Mouse (Mus musculus): Measurements from ENCODE around the gene Il34. TPM values are rescaled to one million over a fixed set of nuclear protein-coding genes. Genes with fewer than 3 reads are reported as not detected.

Il34 gene
- polyA plus RNA-seq, 1 experiment from 2014 or later: 2.7 TPM

- WGBS: 93% methylated on average over 1 of the region's 1 CpGs
- Histone ChIP-seq H3K27me3 (no peaks in the 10 kb centered on the region), H3K4me2 (replicated peaks) (no peak overlapping the region), H3K9ac (replicated peaks) (no peak overlapping the region), H3K36me3 (peaks cover 97% of the 10 kb centered on the region), H3K9me3 (no peaks in the 10 kb centered on the region), H3K4me3 (replicated peaks) (no peak overlapping the region), H3K4me1 (replicated peaks) (no peaks in the 10 kb centered on the region), H3K27ac (no peak overlapping the region)
- no peak for ATAC-seq
These were observed 19.1 kb upstream of the Il34 start for GRCm38 (mm10) chr8:110824861-110825260.

DNA sequence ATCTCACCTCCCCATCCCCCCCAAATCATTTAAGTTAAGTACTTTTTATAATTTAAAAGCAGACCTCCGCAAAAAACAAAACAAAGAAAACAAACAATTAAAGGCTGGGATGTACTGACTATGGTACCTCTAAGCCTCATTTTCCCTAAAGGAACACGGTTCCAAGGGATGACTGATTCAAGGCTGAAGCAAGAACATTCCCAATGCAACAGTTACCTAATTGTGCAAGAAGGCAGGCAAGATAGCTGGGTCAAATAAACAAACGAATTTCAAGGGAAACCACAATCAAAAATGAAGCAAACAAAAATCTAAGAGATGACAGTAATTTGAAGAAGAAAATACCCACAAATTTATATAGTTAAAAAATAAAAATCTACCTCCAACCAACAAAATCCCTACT lies 16.2 kb upstream of the Il34 start:
- H3K27ac ChIP-seq: no peak overlapping the region
- H3K9ac ChIP-seq (replicated peaks): no peak overlapping the region
- no peaks in the 10 kb centered on the region for H3K4me1 ChIP-seq (replicated peaks)
- peaks cover 98% of the 10 kb centered on the region for H3K36me3 ChIP-seq
- H3K27me3 ChIP-seq: no peaks in the 10 kb centered on the region
- H3K9me3 ChIP-seq: no peaks in the 10 kb centered on the region
- no peak overlapping the region for H3K4me3 ChIP-seq (replicated peaks)
- WGBS: 89% methylated on average over 3 of the region's 3 CpGs
- no peak for ATAC-seq
- H3K4me2 ChIP-seq (replicated peaks): no peak overlapping the region

DNA sequence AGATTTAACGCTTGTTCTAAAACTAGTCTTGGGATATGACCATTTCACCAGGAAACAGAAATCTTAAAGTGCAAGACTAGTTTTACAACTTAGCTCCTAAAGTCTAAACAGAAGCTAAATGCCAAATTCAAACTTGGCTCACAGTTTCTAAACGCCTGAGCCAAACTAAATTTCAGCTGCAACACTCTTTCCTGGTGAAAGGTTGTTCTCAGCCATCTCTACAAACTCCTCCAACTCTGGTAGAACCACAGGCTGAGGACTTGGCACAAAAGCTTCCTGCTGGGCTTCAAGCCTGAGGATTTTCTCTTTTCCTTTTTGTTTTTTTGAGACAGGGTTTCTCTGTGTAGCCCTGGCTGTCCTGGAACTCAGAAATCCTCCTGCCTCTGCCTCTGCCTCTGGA lies 14.5 kb upstream of the Il34 start:
- no peak overlapping the region for H3K4me3 ChIP-seq (replicated peaks)
- H3K27me3 ChIP-seq: no peaks in the 10 kb centered on the region
- no peaks in the 10 kb centered on the region for H3K4me1 ChIP-seq (replicated peaks)
- H3K27ac ChIP-seq: no peak overlapping the region
- no peaks in the 10 kb centered on the region for H3K9me3 ChIP-seq
- H3K9ac ChIP-seq (replicated peaks): no peak overlapping the region
- no peak for ATAC-seq
- H3K36me3 ChIP-seq: peaks cover 98% of the 10 kb centered on the region
- no peak overlapping the region for H3K4me2 ChIP-seq (replicated peaks)
- 97% methylated on average over 2 of the region's 2 CpGs for WGBS

DNA sequence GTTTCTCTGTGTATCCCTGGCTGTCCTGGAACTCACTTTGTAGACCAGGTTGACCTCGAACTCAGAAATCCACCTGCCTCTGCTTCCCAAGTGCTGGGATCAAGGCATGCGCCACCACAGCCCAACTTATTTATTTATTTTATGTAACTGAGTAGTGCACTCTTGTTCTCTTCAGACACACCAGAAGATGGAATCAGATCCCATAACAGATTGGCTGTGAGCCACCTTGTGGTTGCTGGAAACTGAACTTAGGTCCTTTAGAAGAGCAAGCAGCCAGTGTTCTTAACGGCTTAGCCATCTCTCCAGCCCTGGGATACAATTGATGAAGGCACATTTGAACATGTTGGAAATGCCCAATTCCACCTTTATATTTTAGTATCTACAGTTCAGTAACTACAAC lies 12.9 kb upstream of the Il34 start:
- no peak overlapping the region for H3K4me3 ChIP-seq (replicated peaks)
- WGBS: 93% methylated on average over 3 of the region's 3 CpGs

GRCm38 (mm10) chr8:110816990-110817389 lies 11.3 kb upstream of the Il34 start:
- H3K4me1 ChIP-seq (replicated peaks): no peaks in the 10 kb centered on the region
- H3K9ac ChIP-seq (replicated peaks): no peak overlapping the region
- H3K27me3 ChIP-seq: no peaks in the 10 kb centered on the region
- H3K36me3 ChIP-seq: peaks cover 98% of the 10 kb centered on the region
- ATAC-seq: no peak
- 98% methylated on average over 1 of the region's 1 CpGs for WGBS
- H3K27ac ChIP-seq: no peak overlapping the region
- no peaks in the 10 kb centered on the region for H3K9me3 ChIP-seq
- no peak overlapping the region for H3K4me3 ChIP-seq (replicated peaks)
- no peak overlapping the region for H3K4me2 ChIP-seq (replicated peaks)

More for the DNA sequence above, 12.9 kb upstream of the Il34 start:
- Histone ChIP-seq H3K27me3 (no peaks in the 10 kb centered on the region), H3K9ac (replicated peaks) (no peak overlapping the region), H3K27ac (no peak overlapping the region), H3K9me3 (no peaks in the 10 kb centered on the region), H3K4me2 (replicated peaks) (no peak overlapping the region), H3K4me1 (replicated peaks) (no peaks in the 10 kb centered on the region), H3K36me3 (peaks cover 98% of the 10 kb centered on the region)
- ATAC-seq: no peak

GRCm38 (mm10) chr8:110815308-110815707 lies 9.6 kb upstream of the Il34 start:
- Histone ChIP-seq H3K27ac (no peak overlapping the region), H3K4me2 (replicated peaks) (no peak overlapping the region), H3K4me1 (replicated peaks) (no peaks in the 10 kb centered on the region), H3K36me3 (peaks cover 98% of the 10 kb centered on the region), H3K27me3 (no peaks in the 10 kb centered on the region), H3K9me3 (no peaks in the 10 kb centered on the region), H3K9ac (replicated peaks) (no peak overlapping the region), H3K4me3 (replicated peaks) (no peak overlapping the region)
- no peak for ATAC-seq
- WGBS: 73% methylated on average over 3 of the region's 3 CpGs

- ATAC-seq: no peak
- H3K4me3 ChIP-seq (replicated peaks): no peak overlapping the region
- H3K27me3 ChIP-seq: no peaks in the 10 kb centered on the region
- no peak overlapping the region for H3K9ac ChIP-seq (replicated peaks)
- H3K4me1 ChIP-seq (replicated peaks): no peaks in the 10 kb centered on the region
- WGBS: 98% methylated on average over 7 of the region's 7 CpGs
- no peak overlapping the region for H3K4me2 ChIP-seq (replicated peaks)
- H3K27ac ChIP-seq: no peak overlapping the region
- H3K36me3 ChIP-seq: peaks cover 99% of the 10 kb centered on the region
- H3K9me3 ChIP-seq: no peaks in the 10 kb centered on the region
These were observed 7.5 kb upstream of the Il34 start for GRCm38 (mm10) chr8:110813081-110813812.

- ATAC-seq: no peak
- H3K4me2 ChIP-seq (replicated peaks): no peak overlapping the region
- H3K36me3 ChIP-seq: peaks cover 91% of the 10 kb centered on the region
- no peak overlapping the region for H3K27ac ChIP-seq
- H3K4me3 ChIP-seq (replicated peaks): no peak overlapping the region
- H3K9ac ChIP-seq (replicated peaks): no peak overlapping the region
- H3K27me3 ChIP-seq: no peaks in the 10 kb centered on the region
- no peaks in the 10 kb centered on the region for H3K4me1 ChIP-seq (replicated peaks)
- 96% methylated on average over 7 of the region's 7 CpGs for WGBS
- H3K9me3 ChIP-seq: no peaks in the 10 kb centered on the region
These were observed 6.8 kb upstream of the Il34 start for GRCm38 (mm10) chr8:110812349-110813080.

GRCm38 (mm10) chr8:110811793-110812192 lies 6.1 kb upstream of the Il34 start:
- H3K27ac ChIP-seq: no peak overlapping the region
- 94% methylated on average over 7 of the region's 7 CpGs for WGBS
- peaks cover 84% of the 10 kb centered on the region for H3K36me3 ChIP-seq

DNA sequence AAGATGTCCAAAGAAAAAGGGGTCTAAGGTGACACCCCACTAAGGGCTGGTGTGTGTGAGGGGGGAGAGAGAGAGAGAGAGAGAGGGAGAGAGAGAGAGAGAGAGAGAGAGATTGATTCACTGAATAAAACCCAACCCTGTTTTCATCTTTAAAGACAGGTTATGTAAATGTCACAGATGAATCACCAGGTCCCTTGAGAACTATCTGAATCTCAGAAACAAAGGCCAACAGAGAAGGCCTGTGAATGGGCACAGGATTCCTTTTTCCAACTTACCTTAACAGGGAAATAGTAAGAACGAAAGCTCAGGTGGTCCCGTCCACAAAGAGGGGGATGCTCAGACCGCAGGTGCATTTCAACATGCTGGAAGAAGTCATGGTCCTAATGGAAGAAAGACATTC lies 5.4 kb upstream of the Il34 start:
- Histone ChIP-seq H3K9ac (replicated peaks) (no peak overlapping the region), H3K9me3 (no peaks in the 10 kb centered on the region), H3K36me3 (peaks cover 78% of the 10 kb centered on the region), H3K27ac (no peak overlapping the region), H3K4me3 (replicated peaks) (no peak overlapping the region), H3K27me3 (no peaks in the 10 kb centered on the region), H3K4me2 (replicated peaks) (no peak overlapping the region), H3K4me1 (replicated peaks) (no peaks in the 10 kb centered on the region)
- 97% methylated on average over 3 of the region's 3 CpGs for WGBS
- ATAC-seq: no peak

More at GRCm38 (mm10) chr8:110811793-110812192, 6.1 kb upstream of the Il34 start:
- H3K4me3 ChIP-seq (replicated peaks): no peak overlapping the region
- no peaks in the 10 kb centered on the region for H3K27me3 ChIP-seq
- no peak overlapping the region for H3K4me2 ChIP-seq (replicated peaks)
- H3K9me3 ChIP-seq: no peaks in the 10 kb centered on the region
- no peak overlapping the region for H3K9ac ChIP-seq (replicated peaks)
- no peaks in the 10 kb centered on the region for H3K4me1 ChIP-seq (replicated peaks)
- no peak for ATAC-seq

- H3K4me1 ChIP-seq (replicated peaks): no peaks in the 10 kb centered on the region
- no peaks in the 10 kb centered on the region for H3K27me3 ChIP-seq
- WGBS: 85% methylated on average over 7 of the region's 7 CpGs
- no peak overlapping the region for H3K4me3 ChIP-seq (replicated peaks)
- H3K9ac ChIP-seq (replicated peaks): no peak overlapping the region
- H3K27ac ChIP-seq: no peak overlapping the region
- H3K4me2 ChIP-seq (replicated peaks): no peak overlapping the region
- ATAC-seq: no peak
- H3K36me3 ChIP-seq: peaks cover 73% of the 10 kb centered on the region
- no peaks in the 10 kb centered on the region for H3K9me3 ChIP-seq
These were observed 4.8 kb upstream of the Il34 start for GRCm38 (mm10) chr8:110810481-110811065.

- ATAC-seq: no peak
- 70% methylated on average over 2 of the region's 2 CpGs for WGBS
- no peaks in the 10 kb centered on the region for H3K27me3 ChIP-seq
- H3K27ac ChIP-seq: no peak overlapping the region
- no peak overlapping the region for H3K9ac ChIP-seq (replicated peaks)
- H3K9me3 ChIP-seq: no peaks in the 10 kb centered on the region
- no peaks in the 10 kb centered on the region for H3K4me1 ChIP-seq (replicated peaks)
- H3K4me2 ChIP-seq (replicated peaks): no peak overlapping the region
- peaks cover 65% of the 10 kb centered on the region for H3K36me3 ChIP-seq
- H3K4me3 ChIP-seq (replicated peaks): no peak overlapping the region
These were observed 4.1 kb upstream of the Il34 start for GRCm38 (mm10) chr8:110809831-110810230.
